Mouse (Mus musculus) megakaryocyte-erythroid progenitor cell, adult 5-6 weeks (primary cell): ENCODE results near the gene H3f3a. TPM values are rescaled to one million over a fixed set of nuclear protein-coding genes. Genes with fewer than 3 reads are reported as not detected.
A peak's percentile ranks its signal among the peaks of the same experiment; 100 is the strongest.

Source experiments
- ATAC-seq: replicated peaks from 2 replicates; pipeline ENCODE4 v1.8.0; 2016; ENCODE audit warnings: mild to moderate bottlenecking, inconsistent platforms; ENCODE audit not compliant: severe bottlenecking, poor library complexity, low FRiP score, low TSS enrichment
- total RNA-seq, 2 experiments: library from RNA; stranded (forward) in 1 of 2; stranded (reverse) in 1 of 2; fragments of 200-1000, 215-1000 nt in 1 of 2; fragments of >200 nt in 1 of 2; fragmentation: Nextera tagmentation in 1 of 2; gene quantifications; 2 replicates each; pipeline ENCODE4 v1.2.3; 2014 to 2017

The H3f3a gene
- total RNA-seq, 2 experiments from 2014 or later = 1,041 to 1,518 TPM

DNA sequence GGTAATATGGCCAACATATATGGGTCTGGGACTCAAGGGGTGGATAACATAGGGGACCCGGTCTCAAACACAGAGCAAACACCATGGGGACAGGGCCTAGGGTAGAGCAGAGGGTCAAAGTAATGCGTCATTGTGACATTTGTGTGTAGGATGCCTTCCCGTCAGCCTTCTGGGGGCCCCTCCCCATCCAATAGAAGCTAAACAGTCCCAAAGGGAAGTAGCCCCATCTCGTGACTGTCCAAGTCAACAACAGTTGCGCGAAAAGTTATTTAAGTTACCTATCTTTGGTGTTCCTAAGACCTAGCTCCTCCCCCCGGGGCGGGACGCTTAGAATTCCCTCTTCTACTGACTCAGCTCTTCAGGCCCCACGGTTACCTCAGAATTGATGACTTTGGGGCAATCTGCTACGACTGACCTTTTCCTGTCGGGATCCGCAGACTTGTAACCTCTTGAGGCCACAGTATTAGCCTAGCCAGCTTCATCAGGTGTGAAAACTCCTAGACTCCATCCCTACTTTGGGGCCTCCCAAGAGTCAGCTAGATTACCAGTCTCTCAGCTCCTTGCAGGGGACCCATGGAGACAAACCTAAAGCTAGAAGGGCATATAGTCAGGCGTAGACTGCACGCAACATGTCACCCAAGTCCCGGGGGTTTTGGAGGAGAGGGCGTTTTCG is 20.2 kb downstream of the H3f3a start:
- peak; percentile 17 for ATAC-seq

DNA sequence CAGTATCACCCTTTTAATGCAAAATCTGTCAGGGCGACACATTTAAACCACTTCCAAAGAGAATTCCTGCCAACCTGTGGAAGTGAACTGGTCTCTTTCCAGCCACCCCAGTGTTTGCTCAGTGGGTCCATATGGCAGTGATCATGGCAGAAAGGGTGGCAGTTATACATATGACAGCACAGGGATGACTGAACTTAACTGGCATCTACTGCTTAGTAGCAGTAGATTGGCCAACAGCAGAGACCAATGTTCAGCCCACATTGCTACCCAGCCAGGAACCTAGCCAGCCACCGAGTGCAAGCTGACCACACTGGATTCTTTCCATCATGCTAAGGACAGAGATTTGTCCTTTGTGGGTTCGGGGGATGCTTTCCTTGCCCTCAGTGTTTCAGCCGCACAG is 20.9 kb downstream of the H3f3a start:
- ATAC-seq = no peak

DNA sequence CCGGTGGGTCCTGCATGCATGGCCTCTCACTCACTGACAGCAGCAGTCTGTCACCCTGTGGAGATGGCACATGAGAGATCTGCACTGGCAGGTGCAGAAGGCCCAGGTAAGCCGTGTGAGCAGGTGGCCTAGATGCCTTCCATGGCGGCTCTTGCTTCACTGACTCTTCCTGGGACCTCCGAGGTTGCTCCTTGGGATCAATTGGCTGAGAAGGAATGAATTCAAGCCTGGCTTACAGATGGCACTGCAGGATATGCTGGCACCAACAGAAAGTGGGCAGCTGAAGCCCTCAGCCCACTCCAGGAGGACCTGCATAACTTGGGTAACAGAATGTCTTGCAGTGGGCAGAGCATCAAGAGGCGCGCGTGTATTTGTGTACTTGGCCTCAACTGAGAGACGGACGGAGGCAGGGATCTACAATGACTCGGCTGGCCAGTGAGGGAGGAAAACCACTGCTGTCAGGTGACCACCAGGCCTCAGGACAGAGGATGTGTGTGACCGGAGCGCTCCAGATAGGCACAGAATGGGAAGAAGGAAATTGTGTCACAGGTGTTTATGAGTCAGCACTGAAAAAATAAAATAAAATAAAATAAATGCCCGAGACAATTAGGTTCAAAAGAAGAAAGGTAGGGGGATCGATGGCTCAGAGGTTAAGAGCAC is 21.8 kb downstream of the H3f3a start:
- ATAC-seq = no peak

DNA sequence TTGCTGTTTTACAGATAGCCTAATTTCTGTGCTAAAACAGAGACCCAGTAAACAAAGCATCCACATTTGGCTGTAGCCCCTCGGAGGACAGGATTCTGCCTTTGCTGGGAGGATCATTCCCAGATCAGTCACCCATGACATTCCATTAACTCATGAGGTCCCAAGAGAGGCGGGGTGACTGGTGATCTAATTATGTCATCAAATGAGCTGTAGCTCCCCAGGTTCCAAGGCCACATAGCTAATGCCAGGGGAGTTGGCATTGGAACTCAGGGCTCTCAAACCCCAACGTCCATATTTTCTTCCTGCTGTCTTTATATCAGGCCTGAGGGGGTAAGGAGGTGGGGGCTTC is 30.2 kb downstream of the H3f3a start:
- no peak for ATAC-seq

DNA sequence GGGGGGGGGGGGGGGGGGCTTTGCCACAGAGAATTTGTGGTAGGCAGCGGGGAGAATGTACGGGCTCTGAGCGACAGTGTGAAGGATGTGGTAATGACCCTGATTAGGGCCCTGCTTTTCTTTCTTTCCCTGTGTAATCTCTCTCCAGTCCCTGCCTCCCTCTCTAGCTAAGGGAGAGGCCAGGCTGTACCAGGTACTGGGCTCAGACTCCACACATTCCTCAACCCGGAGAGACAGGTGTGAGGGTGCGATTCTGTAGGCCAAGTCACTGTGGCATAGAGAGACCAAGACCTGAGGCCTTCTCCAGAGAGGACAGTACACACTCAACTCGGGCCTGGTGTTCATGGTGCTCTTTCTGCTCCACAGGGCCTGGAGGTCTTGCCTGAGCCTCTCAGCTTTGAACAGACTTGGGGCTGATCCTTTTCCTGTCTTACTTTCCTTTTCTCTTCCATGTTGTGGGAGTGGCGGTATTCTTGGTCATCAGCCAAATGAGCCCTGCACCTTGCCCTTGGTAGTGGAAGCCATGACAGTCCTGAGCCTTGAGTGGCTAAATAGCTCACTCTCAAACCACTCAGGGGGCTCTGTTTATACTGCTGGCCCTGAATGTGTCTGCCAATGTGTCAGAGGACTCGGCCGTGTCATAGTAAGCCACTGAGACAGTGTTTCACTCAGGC is 30.7 kb downstream of the H3f3a start:
- ATAC-seq = no peak

DNA sequence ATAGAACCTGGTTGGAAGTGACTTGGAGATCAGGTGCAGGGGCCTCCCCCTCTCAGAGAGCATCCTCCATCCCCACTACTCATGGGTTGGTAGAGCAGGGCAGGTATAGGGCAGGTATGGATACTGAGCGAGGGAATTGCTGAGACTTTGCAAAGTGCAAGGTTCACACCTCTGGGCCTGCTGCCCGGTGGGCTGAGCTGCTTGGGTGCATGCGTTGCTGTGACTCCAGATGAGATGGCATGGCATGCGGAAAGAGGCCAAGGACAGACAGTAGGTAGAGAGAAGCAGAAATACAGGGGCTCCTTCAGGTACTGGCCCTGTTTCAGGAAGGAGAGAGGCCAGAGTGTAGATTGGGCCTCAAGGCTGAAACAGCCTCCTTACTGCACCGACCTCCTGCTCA is 32.5 kb downstream of the H3f3a start:
- no peak for ATAC-seq

DNA sequence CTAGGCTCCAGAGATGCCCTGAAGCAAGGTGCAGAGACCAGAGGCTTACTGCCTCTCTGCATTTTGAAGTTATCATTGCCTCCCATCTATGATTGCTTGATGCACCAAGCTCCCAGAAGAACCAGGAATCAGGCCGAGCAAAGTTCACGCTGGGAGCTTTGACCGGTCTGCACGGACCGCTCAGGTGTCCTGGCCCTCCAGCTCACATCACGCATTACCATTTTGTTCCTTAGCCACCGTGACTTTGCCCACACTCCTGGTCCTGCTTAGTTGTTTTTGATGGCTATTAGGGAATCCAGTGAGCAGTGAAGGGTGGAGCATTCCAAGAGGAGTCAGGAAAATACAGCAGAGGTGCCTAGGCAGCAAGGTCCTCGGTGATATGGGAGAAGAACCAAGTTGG is 33.5 kb downstream of the H3f3a start:
- ATAC-seq = no peak

DNA sequence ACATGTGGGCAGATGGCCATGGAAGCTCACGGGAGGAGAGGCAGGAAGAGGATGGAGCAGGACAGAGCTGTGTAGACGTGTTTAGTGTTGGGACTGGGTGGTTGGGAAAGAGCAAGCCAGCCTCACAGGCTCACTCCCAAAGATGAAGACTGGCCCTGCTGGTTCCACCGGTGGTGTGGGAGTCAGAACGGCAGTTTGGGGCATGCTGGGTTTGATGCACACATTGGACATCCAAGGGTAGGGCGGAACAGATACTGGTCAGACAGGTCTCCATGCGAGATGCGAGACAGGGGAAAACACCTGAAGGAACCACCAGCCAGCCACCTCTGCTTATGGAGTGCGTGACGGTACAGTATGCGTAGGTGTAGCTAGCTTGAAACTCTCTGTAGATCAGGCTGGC is 34.8 kb downstream of the H3f3a start:
- no peak for ATAC-seq

DNA sequence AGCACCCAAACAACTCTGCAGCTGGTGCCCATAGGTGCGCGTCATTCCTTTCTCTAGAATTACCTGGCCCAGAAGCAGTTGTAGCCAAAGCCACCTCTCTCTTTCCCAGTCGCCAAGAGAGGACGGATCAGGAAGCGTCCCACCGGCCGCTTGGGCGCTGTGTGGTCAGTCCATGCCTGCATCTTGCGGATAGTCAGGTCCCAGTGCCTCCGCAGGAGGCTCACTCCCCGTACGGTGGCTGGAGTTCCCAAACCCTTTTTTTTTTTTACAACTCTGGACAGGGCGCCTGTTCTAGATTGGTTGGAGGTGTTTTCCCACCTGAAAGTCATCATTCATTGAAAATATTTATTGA is 35.4 kb downstream of the H3f3a start:
- ATAC-seq = peak; percentile 21

DNA sequence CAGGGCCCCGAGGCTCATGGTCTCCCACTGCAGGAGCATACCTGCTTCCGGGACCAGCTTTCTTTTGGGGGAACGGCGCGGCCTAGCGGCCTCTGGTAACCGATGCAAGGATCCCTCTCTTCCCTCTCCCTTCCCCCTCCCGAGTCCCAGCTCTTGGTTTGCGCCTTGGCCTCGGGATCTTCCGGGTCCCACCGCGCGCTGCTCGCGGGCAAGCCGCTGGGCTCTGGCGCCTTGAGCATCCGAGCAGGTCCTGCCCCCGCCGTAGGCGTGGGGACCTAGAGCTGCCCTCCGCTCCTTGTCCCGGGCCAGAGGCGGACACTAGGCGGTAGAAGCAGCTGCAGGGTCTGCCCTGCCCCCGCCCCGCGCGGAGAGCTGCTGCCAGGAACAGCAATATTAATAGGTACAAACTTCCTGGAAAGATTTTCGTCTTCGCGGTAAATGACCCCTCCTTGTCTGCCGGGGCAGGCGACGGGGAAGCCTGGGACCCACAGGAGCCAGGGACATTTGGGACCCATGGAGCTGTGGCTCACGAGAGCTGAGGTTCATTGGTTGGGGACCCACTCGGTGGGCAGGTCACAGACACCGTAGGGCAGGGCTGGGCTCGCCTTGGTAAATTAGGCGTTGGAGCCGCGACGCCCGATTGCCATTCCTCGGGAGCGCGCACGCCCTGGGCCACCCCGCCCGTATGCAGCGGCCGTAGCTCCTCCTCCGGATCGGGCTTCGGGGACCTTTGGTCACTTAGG is 35.9 kb downstream of the H3f3a start:
- peak; percentile 82 for ATAC-seq

DNA sequence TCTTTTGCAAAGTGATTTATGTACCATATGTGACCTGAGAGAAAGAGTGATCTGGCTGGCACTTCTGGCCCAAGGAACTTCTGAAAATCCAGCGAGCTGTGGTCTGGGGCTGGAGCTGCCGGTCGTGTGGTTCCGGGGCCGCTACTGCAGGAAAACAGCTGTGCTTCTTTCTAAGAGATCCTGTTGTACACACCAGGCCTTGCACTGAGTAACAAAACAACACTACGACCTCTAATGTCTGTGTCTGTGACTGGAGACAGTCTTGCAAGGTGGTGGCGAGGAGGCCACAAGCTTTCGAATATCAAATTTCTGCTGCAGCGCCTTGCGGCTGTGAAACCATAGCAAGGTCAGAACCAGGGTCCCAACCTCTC is 36.5 kb downstream of the H3f3a start:
- ATAC-seq = no peak; the same call in 1 of the 2 replicates

DNA sequence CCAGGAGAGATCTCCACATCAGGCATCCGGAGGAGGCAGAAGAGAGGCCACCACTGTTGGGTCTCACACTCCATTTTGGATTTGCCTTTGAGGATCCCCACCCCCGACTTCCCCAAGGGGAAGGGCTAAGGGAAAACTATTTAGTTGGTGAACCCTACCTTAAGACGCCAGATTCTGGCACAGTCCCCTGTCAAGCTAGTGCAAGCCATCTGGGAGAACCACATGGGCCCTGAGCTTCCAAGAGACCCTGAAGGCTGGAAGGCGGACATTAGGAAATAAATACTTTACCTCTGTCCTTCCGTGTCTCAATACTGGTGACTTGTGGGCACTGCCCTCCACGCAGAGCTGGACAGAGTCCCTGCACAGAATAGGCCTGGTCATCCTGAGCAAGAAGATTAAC is 37.2 kb downstream of the H3f3a start:
- no peak for ATAC-seq

DNA sequence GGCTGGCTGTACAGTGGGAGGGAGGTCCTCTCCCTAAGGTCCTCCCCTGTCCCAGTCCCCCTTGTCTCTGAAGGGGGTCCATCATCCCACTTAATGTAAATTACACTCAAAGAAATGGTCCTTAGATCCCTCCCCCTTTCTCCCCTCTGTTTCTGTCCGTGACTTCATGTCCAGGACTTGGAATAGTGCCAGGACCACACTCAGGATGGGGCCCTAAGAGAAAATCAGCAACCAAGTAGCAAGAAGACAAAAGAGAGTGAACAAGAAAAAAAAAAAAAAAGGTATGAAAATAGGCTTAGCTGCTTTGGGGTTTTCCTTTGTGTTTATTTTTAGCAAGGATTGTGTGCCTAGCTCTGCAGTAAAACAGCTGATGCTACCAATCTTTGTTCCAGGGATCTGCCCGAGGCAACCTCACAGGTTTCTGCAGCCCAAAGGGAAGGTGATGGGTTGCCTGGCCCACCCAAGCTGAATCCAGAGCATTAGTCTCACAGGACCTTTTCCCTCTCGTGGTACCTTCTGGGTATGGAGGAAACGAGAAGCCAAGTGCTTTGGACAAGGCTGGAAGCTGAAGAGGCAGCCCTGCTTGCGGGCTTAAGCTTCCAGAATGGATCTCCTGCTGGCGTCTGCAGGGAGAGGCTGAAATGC is 37.8 kb downstream of the H3f3a start:
- ATAC-seq = no peak

DNA sequence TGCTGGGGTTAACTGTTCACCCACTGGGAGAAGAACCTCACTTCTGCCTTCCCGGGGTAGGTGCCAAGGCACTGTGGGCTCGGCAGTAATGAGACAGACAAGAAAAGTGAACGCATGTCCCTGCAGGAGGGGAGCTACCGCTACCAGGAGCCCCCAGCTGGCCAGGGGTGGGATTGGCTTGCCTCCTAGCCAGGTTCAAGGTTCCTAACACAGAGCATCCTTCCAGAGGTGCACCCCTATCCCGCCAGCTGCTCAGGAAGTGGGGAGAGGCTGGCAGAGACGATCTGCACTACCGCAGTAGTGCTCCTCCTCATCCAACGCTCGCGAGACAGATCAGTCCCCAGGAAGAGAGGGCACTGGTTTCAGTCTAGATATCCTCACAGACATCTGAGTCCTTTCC is 38.4 kb downstream of the H3f3a start:
- ATAC-seq = no peak

DNA sequence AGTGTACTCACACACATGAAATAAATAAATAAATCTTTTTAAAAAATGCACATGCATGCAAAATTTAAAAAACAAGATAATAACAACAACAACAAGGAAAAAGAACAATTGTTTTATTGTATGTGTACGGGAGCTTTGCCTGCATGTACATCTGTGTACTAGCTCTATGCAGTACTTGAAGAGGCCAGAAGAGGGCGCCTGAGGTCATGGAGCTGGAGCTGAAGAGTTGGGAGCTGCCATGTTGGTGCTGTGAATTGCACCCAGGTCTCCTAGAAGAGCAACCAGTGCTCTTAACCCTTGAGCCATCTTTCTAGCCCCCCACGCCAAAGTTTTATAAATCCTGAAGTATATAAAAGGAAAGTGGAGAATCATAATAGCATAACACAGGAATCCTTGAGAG is 39.1 kb downstream of the H3f3a start:
- no peak for ATAC-seq

DNA sequence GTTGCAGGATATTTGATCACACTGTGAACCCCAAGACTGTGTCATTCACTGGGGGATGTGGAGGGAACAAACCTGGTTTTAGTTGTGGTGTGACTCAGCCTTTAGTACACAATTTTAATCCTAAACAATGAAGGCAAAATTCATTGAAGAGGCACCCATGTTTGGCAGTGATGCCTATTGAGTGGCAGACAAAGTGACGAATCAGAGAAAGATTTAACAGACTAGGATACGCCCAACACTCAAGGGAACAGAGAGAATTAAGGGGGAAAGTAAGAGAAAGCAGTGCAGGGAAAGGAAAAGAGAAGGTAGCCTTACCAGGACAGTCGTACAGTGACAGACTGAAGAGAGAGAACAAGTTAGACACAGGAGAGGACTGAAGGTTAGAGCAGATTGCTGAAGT is 41.5 kb downstream of the H3f3a start:
- ATAC-seq = no peak

DNA sequence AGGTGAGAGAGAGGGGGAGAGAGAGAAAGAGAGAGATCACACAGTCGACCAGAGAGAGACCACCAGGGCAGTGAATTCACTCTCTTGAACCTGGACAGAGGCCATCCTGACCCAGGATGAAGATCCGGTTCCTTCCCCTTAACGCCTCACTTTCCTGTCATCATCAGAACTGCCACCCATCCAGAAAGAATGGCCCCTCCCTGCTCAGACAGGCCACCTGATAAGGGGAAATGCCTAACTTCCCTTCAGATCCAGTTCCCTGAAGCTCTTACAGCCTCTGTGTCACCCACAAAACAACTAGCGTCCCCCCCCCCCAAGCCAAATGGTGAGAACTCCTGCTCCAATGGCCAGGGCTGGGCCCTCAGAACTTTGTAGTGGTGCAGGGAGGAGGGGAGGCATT is 42.0 kb downstream of the H3f3a start:
- ATAC-seq = no peak

DNA sequence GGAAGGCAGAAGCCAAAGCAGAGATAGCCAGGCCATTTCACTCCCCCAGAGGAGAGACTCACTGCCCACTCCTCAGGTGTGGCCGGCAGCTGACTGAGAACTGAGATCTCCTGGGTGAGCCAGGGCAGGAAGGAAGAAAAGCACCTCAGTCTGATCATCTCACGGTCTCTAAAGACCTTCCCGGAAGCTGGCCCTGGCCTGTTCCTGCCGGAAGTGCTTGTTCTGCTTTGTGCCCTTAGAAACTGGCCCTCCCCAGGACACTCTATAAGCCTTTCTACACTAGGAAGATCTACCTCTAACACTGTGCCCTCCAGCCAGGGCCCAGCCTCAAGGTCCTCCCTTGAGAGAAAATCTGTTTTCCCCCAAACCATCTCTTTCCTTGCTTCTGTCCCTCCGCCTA is 42.4 kb downstream of the H3f3a start:
- no peak for ATAC-seq

DNA sequence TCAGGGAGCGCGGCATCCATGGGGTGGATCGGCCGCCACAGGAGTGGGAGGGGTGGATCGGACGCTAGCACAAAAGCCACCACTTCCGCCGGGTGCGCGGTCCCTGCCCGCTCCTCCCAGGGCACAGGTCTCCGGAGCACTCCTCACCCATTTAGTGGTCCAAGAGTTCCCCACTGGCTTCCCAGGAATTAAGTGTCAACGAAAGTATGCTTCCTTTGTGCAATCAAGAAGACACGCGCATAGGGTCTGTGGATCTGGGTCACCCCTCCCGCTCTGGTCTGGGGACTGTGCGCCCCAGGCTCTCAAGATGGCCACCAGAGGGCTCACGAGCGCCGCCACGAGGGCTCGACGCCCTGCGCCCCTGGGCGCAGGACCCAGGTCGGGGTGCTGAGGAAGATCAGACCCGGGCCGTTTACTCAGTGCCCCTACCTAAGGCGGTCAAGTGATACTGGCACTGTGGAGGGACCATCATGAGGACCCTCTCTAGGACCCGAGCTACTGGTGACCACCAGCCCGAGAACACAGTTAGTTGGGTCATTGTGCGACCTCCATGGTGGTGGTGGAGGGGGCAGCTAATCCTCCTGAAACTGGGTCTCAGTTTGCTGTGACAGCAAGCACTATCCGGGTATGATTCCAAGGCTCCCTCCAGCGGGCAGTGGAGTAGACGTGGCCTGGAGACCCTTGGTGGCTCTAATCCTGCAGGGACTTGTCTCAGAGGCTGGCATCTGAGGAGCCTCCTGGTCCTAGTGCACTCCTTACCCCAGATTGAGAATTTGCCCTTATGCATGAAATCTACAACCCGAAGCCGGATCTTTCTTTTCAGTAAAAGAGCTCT is 45.2 kb downstream of the H3f3a start:
- peak; percentile 83 for ATAC-seq
